Mouse (Mus musculus) megakaryocyte, embryonic 14.5 days (primary cell): ENCODE results near the gene Ckap4.

ENCODE experiments used
- FLI1 ChIP-seq: IDR thresholded peaks from 2 replicates; pipeline ENCODE4 v1.6.1; 2012; ENCODE audit warnings: low read length, inconsistent platforms, mixed read lengths
- GATA1 ChIP-seq: IDR thresholded peaks from 3 replicates; pipeline ENCODE4 v1.6.1; 2012; ENCODE audit warnings: mixed read lengths, low read length, inconsistent platforms, borderline replicate concordance

DNA sequence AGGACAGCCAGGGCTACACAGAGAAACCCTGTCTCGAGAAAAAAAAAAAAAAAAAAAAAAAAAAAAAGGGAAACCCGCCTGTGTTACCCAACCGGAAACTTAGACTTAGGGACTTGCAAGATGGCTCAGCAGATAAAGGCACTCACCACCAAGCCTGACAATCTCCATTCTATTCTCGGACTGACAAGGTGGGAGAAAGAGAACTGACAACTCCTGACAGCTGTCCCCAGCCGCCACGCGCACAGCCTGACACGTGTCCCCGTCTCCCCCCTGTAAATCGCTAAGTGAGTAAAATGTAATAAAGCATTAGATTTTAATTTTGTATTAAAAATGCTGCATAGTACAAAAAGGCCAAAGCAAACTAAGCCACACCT lies 16.0 kb upstream of the Ckap4 start:
- TF ChIP-seq GATA1 (no peak), FLI1 (no peak)
